Mouse (Mus musculus) hindbrain, embryonic 10.5 days (tissue): Measurements from ENCODE around the gene Clec14a. TPM values are rescaled to one million over a fixed set of nuclear protein-coding genes. Genes with fewer than 3 reads are reported as not detected.
"Not testable (repeated sequence)": the region's sequence is repeated elsewhere in the genome, so short reads cannot be mapped to it uniquely, and the experiment has no call there.

Source experiments
- DNase-seq: peaks from one replicate; pipeline ENCODE4 v3.0.0-alpha.2; 2017; ENCODE audit warnings: low spot score
- H3K27ac ChIP-seq: fragments of 300-500 bp; sonication (generic); 2 replicates; pipeline ENCODE4 v1.5.1; 2016; ENCODE audit warnings: mild to moderate bottlenecking, moderate library complexity
- H3K27me3 ChIP-seq: fragments of 300-500 bp; sonication (generic); 2 replicates; pipeline ENCODE4 v1.6.1; 2016; ENCODE audit warnings: mild to moderate bottlenecking; ENCODE audit not compliant: poor library complexity, insufficient read depth, severe bottlenecking
- H3K36me3 ChIP-seq: fragments of 300-500 bp; sonication (generic); 2 replicates; pipeline ENCODE4 v1.6.1; 2016; ENCODE audit warnings: mild to moderate bottlenecking, moderate library complexity
- H3K4me1 ChIP-seq: fragments of 300-500 bp; sonication (generic); replicated peaks from 2 replicates; pipeline ENCODE4 v1.6.1; 2016; ENCODE audit warnings: mild to moderate bottlenecking
- H3K4me3 ChIP-seq: fragments of 300-500 bp; sonication (generic); 2 replicates; pipeline ENCODE4 v1.5.1; 2016; ENCODE audit warnings: mild to moderate bottlenecking, moderate library complexity
- H3K9me3 ChIP-seq: fragments of 300-500 bp; sonication (generic); 2 replicates; pipeline ENCODE4 v1.6.1; 2016; ENCODE audit warnings: mild to moderate bottlenecking, moderate library complexity
- WGBS: fragments of 180-500 bp; shearing (Covaris S2); methylation state at CpG from one replicate; pipeline ENCODE4 v1.1.7; 2016; 5-methylcytosine and 5-hydroxymethylcytosine counted together
- polyA plus RNA-seq: library from polyadenylated mRNA; unstranded; fragments of >200 nt; fragmentation: Nextera tagmentation; extraction: Ambion mirVana; gene quantifications from 2 replicates; pipeline ENCODE4 v1.2.1, GENCODE M21; 2016

Gene Clec14a
- polyA plus RNA-seq: 5.6 and 5.7 TPM in 2 replicates

DNA sequence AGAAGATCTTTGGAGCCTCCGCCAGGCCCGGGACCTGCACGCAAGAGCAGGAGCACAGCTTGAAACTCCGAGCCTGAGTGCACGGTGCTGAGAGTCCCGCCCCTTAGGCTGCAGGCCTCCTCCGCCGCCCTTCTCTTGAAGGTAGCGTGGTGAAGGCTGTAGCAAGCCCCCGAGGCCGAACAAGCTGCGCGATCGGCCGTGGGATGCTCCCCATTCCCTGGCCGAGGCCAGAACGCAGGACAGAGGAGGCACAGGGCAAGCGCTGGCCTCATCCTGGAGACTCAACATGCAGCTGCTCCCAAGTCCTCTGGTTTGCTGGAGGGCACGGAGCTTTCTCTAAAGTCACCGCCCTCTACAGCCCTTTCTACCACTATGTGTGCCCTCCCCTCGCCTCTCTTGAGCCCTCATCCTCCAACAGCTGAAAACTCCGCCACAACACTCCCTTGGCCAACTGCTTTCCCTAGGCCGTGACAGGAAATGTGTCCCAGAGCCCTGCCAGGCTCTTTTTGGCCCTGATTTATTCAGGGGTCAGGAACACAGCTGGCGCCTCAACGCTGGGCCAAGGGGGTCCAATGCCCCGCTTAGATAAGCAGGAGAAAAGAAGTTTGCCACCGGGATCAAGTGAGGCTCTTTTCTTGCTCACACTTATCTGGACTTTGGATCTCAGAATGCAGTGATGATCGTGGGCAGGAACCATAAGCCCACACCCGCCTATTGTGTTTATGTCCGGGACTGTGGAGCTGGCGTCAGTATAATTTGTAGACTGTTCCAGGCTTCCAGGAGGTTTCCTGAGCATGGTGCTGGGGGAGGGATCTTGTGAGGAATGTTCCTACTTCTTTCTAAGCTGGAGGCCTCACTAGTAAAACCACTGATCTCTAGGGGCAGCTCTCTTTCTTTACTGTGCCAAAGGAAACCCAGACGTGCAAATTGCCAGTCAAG, at the start of gene Clec14a:
Gene Clec14a, minus strand, starts transcription at position 728 of the 939 bp plus-strand sequence.
- H3K4me3 ChIP-seq: peak within 1 kb of the TSS; percentile 58
- H3K36me3 ChIP-seq: no peaks in the 10 kb centered on the region
- H3K27ac ChIP-seq: peak within 1 kb of the TSS; percentile 86
- H3K4me1 ChIP-seq: peaks cover 16% of the 10 kb centered on the region
- 7% methylated on average over 32 of the region's 32 CpGs for WGBS
- peak; percentile 63 for DNase-seq
- H3K9me3 ChIP-seq: no peaks in the 10 kb centered on the region
- peaks cover 13% of the 10 kb centered on the region for H3K27me3 ChIP-seq

DNA sequence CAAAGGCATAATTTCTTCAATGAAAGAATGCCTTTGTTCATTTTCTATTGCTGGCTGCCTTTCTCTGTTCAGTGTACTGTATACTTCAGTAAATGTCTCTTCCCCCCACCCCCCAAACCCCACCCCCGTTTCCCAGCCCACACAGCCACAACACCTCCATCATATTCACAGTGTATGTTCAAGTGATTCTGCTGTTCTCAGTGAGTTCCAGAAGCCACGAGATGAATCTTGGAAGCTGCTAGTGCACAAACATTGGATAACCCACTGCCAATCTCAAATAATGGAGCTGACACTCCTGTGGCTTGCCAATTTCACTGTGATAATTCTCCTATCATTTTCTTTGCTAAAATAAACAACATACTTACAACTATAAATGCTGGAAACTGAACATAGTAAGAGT, 38.7 kb upstream of the Clec14a start:
- Histone ChIP-seq H3K4me1 (no peaks in the 10 kb centered on the region), H3K9me3 (no peaks in the 10 kb centered on the region), H3K4me3 (no peak overlapping the region), H3K27ac (no peak overlapping the region), H3K27me3 (no peaks in the 10 kb centered on the region), H3K36me3 (no peaks in the 10 kb centered on the region)
- 82% methylated on average over 2 of the region's 2 CpGs for WGBS
- DNase-seq: no peak

DNA sequence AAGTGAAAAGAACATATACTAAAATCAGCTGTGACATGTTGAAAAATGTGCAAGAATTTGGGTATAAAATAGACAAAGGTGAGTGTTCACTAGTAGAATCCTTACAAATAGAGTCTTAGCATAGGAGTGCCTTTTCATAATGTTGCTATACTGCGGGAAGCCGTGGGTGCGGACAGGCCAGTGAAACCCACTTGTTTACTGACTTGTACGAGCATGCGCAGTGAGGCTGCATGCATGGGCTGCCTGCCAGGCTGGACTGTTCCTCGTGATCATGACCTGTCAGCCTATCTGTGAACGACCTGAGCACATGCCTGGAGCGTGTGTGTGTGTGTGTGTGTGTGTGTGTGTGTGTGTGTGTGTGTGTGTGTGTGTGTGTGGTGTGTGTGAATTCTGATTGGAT, 37.3 kb upstream of the Clec14a start:
- WGBS: 85% methylated on average over 8 of the region's 8 CpGs
- not testable (repeated sequence) for H3K4me1 ChIP-seq, H3K36me3 ChIP-seq, DNase-seq, H3K27ac ChIP-seq, H3K27me3 ChIP-seq, H3K4me3 ChIP-seq, H3K9me3 ChIP-seq

DNA sequence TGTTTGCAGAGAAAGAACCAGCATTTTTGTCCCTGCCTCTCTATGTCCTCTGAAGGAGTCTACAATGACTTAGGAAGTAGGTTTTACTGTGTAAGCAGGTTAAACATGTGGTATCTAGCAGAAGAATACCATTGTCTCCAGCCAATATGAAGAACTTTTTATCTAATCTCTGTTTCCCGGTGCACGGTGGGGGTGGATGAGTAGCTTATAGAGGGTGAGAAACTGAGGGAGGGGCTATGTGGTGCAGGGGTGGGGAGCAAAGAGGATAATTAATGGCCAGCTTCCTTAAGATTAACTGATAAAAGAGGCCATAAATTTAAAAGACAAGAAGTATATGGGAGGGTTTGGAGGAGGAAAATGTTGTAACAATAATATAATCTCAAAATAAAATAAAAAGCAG, 36.5 kb upstream of the Clec14a start:
- Histone ChIP-seq H3K9me3 (no peaks in the 10 kb centered on the region), H3K4me3 (no peak overlapping the region), H3K4me1 (no peaks in the 10 kb centered on the region), H3K36me3 (no peaks in the 10 kb centered on the region), H3K27me3 (no peaks in the 10 kb centered on the region), H3K27ac (no peak overlapping the region)
- 75% methylated on average over 2 of the region's 2 CpGs for WGBS
- no peak for DNase-seq

DNA sequence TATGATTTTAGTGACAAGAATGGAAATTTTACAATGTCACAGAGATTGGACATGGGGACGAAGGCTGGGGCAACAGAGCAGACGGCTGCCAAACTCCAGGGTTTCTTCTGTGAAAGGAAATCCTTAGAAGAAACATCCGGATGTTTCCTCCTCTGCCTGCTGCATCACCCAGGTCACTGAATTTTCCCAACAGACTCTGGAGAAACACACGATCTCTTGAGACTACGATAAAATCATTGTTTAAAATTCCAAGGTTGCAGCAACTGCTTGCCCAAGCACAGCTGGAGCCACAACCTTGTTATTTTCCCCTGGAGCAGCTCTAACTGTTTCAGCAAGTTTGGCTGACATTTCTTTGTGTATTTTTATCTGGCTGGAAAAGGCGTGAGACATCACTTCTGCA, 27.9 kb upstream of the Clec14a start:
- Histone ChIP-seq H3K4me1 (no peaks in the 10 kb centered on the region), H3K27me3 (no peaks in the 10 kb centered on the region), H3K9me3 (no peaks in the 10 kb centered on the region), H3K4me3 (no peak overlapping the region), H3K27ac (no peak overlapping the region), H3K36me3 (no peaks in the 10 kb centered on the region)
- WGBS: 70% methylated on average over 6 of the region's 6 CpGs
- no peak for DNase-seq

DNA sequence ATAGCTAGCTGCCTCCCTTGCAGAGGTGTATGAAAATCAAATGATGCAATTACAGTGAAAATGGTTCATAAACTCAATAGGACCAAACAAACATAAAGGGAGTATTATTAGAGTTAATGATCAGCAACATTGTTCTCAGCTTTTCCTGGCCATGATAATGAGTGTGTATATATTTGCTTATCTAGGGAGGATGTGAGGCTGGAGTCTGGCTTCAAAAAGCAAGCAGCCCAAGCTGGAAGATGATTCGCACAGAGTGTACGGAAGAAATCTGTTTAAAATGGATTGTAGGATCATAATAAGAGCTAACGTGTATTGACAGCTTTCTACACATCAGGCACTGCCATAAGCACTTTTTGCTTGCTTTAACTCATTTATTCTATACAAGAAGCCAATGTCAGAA, 16.8 kb upstream of the Clec14a start:
- no peaks in the 10 kb centered on the region for H3K36me3 ChIP-seq
- H3K4me3 ChIP-seq: no peak overlapping the region
- no peak overlapping the region for H3K27ac ChIP-seq
- no peaks in the 10 kb centered on the region for H3K4me1 ChIP-seq
- 88% methylated on average over 3 of the region's 3 CpGs for WGBS
- no peak for DNase-seq
- no peaks in the 10 kb centered on the region for H3K27me3 ChIP-seq
- no peaks in the 10 kb centered on the region for H3K9me3 ChIP-seq

DNA sequence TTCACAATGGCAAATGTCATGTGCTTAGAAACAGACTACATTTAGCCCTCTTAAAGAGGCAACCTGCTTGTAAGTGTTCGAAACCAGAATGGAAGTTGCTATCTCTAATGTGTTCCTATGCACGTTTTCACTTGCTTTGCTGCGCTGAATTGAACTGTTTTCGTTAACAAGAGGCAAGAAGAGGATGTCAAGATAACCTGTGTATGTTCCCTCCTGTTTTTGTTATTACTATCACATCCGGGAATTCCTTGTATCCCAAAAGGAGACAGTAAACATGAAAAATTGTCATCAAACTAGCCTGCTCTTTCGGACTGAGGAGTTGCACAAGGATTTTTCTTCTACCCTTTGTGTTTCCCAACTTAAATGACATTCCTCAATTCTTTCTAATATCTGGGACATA, 1.4 kb upstream of the Clec14a start:
- H3K9me3 ChIP-seq: no peaks in the 10 kb centered on the region

DNA sequence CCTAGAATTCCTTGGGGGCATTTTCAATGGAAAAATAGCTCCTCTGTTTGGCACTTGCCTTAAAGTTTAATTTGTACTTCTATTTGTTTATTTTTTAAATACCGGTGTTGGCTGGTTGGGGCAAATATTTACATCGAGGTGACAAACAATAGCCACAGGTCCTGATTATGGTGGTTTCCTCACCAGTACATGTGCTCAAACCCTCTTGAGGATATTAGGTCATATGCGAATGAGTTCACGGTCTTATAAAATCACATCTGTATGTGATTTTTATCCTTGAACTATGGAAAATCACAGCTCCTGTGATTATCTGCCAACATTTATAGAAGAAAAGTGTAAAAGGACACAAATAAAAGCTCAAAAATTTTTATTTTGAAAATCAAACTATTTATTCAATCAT, 415 bp upstream of the Clec14a start:
- H3K27ac ChIP-seq: no peak overlapping the region

More for the DNA sequence above, 1.4 kb upstream of the Clec14a start:
- peaks cover 13% of the 10 kb centered on the region for H3K27me3 ChIP-seq
- H3K27ac ChIP-seq: no peak overlapping the region
- H3K4me1 ChIP-seq: peaks cover 16% of the 10 kb centered on the region
- DNase-seq: no peak
- 85% methylated on average over 6 of the region's 6 CpGs for WGBS
- no peaks in the 10 kb centered on the region for H3K36me3 ChIP-seq
- no peak overlapping the region for H3K4me3 ChIP-seq

DNA sequence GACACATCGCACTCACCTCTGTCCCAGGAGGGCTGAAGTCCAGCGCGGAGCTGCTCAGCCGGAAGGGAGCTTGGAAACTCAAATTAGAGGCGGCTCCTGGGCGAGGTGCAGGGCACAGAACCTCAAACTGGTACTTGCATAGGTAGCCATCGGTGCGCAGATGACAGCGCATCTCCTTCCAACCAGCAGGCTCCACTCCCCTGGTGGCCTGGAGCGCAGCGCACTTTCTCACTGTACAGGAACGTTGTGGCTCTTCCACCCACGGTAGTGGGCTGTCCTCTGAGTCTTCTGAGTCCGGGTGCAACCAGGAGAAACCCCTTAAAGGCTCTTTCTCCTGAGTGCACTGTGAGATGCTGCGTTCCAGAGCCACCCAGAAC, 916 bp downstream of the Clec14a start:
- no peak for DNase-seq
- Histone ChIP-seq H3K4me3 (peak overlapping the region; percentile 58), H3K27me3 (peaks cover 13% of the 10 kb centered on the region), H3K36me3 (no peaks in the 10 kb centered on the region), H3K27ac (peak overlapping the region; percentile 86), H3K4me1 (peaks cover 16% of the 10 kb centered on the region), H3K9me3 (no peaks in the 10 kb centered on the region)
- WGBS: 8% methylated on average over 15 of the region's 15 CpGs

More for the DNA sequence above, 415 bp upstream of the Clec14a start:
- Histone ChIP-seq H3K9me3 (no peaks in the 10 kb centered on the region), H3K4me3 (no peak overlapping the region), H3K36me3 (no peaks in the 10 kb centered on the region), H3K4me1 (peaks cover 16% of the 10 kb centered on the region), H3K27me3 (peaks cover 13% of the 10 kb centered on the region)
- WGBS: 77% methylated on average over 4 of the region's 4 CpGs
- no peak for DNase-seq

DNA sequence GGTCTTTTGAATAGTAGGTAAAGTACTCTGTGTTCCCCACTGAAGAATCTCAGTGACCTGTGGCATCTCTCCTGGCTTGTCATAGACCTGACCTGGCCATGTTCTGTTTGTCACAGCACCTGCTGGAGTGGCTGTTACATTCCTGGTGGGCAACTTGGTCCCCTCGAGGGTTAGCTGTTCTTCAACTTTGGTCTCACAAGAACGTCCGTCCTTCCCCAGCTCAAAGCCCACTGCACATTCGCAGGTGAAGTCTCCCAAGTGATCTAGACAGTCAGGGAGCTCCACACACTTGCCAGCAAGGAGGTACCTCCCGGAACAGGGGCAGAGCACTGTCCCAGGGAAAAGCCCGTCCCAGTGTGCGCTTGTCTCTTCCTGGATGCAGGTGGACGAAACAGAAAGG, 1.3 kb downstream of the Clec14a start:
- Histone ChIP-seq H3K9me3 (no peaks in the 10 kb centered on the region), H3K27me3 (peaks cover 13% of the 10 kb centered on the region), H3K36me3 (no peaks in the 10 kb centered on the region), H3K4me3 (peak overlapping the region; percentile 58), H3K27ac (peak overlapping the region; percentile 86), H3K4me1 (peaks cover 16% of the 10 kb centered on the region)
- peak; percentile 6 for DNase-seq
- WGBS: 36% methylated on average over 8 of the region's 8 CpGs

DNA sequence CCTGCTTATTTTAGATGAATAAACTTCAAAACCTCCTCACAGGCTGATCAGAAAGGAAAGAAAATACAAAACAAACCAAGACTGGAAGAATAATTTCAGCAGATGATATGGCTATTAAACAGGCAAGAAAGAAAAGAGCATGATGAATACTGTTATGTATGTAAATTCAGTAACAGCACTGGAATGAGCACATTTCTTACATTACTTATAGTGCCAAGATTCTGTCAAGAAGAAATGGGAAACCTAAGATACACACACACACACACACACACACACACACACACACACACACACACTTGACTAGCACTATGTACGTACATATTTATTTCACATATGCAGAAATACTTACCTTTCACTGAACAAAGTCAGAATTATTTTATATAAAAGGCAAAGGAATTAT, 17.2 kb downstream of the Clec14a start:
- H3K27me3 ChIP-seq: no peaks in the 10 kb centered on the region
- H3K36me3 ChIP-seq: no peaks in the 10 kb centered on the region
- no peak for DNase-seq
- WGBS: 85% methylated on average over 1 of the region's 1 CpGs
- no peak overlapping the region for H3K4me3 ChIP-seq
- H3K27ac ChIP-seq: no peak overlapping the region
- no peaks in the 10 kb centered on the region for H3K4me1 ChIP-seq
- H3K9me3 ChIP-seq: no peaks in the 10 kb centered on the region

DNA sequence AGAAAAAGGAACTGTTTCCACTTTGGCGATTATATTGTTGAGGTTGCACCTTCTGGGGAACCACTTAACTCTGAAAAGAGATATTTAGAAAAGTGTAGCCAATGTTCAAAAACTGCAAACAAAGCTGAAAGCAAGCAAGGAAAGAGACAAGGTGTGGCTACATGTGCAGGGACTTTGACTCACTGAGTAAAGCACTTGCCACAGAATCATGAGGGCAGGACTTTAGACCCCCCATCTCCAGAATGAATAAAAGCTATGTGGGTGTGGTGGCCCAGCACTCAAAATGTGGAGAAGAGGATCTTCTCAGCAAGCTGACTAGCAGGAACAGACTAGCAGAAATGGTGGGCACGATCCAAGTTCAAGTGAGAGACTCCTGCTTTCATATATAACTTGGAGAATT, 36.6 kb downstream of the Clec14a start:
- Histone ChIP-seq H3K9me3 (no peaks in the 10 kb centered on the region), H3K27me3 (no peaks in the 10 kb centered on the region), H3K4me1 (no peaks in the 10 kb centered on the region), H3K4me3 (no peak overlapping the region), H3K36me3 (no peaks in the 10 kb centered on the region), H3K27ac (no peak overlapping the region)
- 92% methylated on average over 2 of the region's 2 CpGs for WGBS
- DNase-seq: no peak

DNA sequence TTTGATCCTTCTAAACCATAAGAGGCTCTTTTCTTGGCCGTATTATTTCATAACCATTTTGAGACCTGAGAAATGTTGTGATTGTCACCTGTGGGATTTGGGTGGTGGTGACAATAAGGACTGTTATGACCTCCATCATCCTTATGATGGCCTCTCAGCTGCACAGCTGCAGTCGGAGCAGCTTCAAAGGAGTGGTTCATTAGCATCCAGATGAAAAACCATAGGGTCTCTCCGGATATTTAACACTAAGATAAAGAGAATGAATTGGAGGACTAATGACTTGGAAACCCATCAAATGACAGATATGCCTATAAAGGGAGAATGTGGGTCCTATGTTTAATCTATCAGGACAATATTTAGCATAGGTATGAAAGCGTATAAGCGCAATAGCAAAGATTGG, 43.4 kb downstream of the Clec14a start:
- no peak overlapping the region for H3K4me3 ChIP-seq
- no peaks in the 10 kb centered on the region for H3K36me3 ChIP-seq
- no peaks in the 10 kb centered on the region for H3K27me3 ChIP-seq
- WGBS: 79% methylated on average over 5 of the region's 5 CpGs
- H3K27ac ChIP-seq: no peak overlapping the region
- H3K9me3 ChIP-seq: no peaks in the 10 kb centered on the region
- no peaks in the 10 kb centered on the region for H3K4me1 ChIP-seq
- DNase-seq: no peak
